Mouse (Mus musculus) small intestine, adult 2 months (tissue): ENCODE data around the gene Olfr1564.
"Not testable (repeated sequence)": the region's sequence is repeated elsewhere in the genome, so short reads cannot be mapped to it uniquely, and the experiment has no call there.

Experiments used
- CTCF ChIP-seq: fragments of 200-500 bp; IDR thresholded peaks from 2 replicates; pipeline ENCODE4 v1.5.1; 2012; ENCODE audit warnings: low read depth, mild to moderate bottlenecking, control low read depth, inconsistent platforms, low read length, moderate library complexity, mixed read lengths; ENCODE audit not compliant: insufficient replicate concordance, insufficient read length; ENCODE audit errors: extremely low read depth
- POLR2A ChIP-seq: fragments of 200-500 bp; IDR thresholded peaks from 2 replicates; pipeline ENCODE4 v1.6.1; 2012; ENCODE audit warnings: low read depth, mild to moderate bottlenecking, control low read depth, inconsistent platforms, low read length, moderate library complexity

DNA sequence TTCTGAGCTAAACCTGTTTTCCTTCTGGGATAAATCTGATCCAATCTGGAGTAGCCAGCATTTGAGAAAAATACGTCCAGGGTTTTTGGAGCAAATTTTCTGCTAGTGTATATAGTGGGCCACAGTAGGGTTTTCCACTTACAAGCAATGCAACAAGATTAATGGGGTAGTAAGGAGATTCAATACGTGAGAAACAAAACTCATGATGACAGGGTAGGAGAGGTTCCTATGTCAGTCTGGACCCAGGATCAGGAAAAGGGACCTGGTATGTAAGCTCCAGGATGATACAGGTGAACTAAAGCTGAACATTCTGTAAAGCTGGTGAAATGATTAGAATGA lies 33.8 kb upstream of the Olfr1564 start:
- not testable (repeated sequence) for TF ChIP-seq CTCF, POLR2A
